Mouse (Mus musculus) layer of hippocampus, postnatal 25 days (tissue): ENCODE results near the gene Selenot. TPM values are rescaled to one million over a fixed set of nuclear protein-coding genes. Genes with fewer than 3 reads are reported as not detected.
"Not testable (repeated sequence)": the region's sequence is repeated elsewhere in the genome, so short reads cannot be mapped to it uniquely, and the experiment has no call there.

Source experiments
- DNase-seq, 2 experiments: peaks; one replicate each; pipeline ENCODE4 v3.0.0; 2022; ENCODE audit warnings: mixed read lengths in 2 of 2, low spot score in 1 of 2; ENCODE audit errors: extremely low spot score in 1 of 2
- total RNA-seq, 2 experiments: library from RNA; stranded (reverse); gene quantifications; 2 replicates each; pipeline ENCODE4 v1.2.3; 2021

Selenot gene
- 100 to 1,000 TPM; 149 to 151 TPM for total RNA-seq

GRCm38 (mm10) chr3:58576137-58577066 lies at the start of gene Selenot:
Selenot (plus strand) TSS chr3:58576636.
- DNase-seq = peak; percentile 97 to 98

- DNase-seq = no peak
These were observed 39.9 kb upstream of the Selenot start for GRCm38 (mm10) chr3:58536573-58536972.

- DNase-seq = no peak
These were observed 24.2 kb upstream of the Selenot start for GRCm38 (mm10) chr3:58552001-58552811.

- no peak for DNase-seq
These were observed 19.8 kb upstream of the Selenot start for GRCm38 (mm10) chr3:58556649-58557048.

GRCm38 (mm10) chr3:58559887-58560286 lies 16.5 kb upstream of the Selenot start:
- no peak for DNase-seq

- DNase-seq = no peak
These were observed 15.0 kb upstream of the Selenot start for GRCm38 (mm10) chr3:58561437-58561836.

- no peak for DNase-seq
These were observed 5.6 kb upstream of the Selenot start for GRCm38 (mm10) chr3:58570821-58571220.

GRCm38 (mm10) chr3:58577067-58577503 lies 649 bp downstream of the Selenot start:
- peak; percentile 51 to 62 for DNase-seq

- DNase-seq = no peak
These were observed 1.1 kb downstream of the Selenot start for GRCm38 (mm10) chr3:58577506-58578050.

- DNase-seq = no peak
These were observed 5.1 kb downstream of the Selenot start for GRCm38 (mm10) chr3:58581530-58581929.

- DNase-seq = no peak
These were observed 5.9 kb downstream of the Selenot start for GRCm38 (mm10) chr3:58582297-58582696.

GRCm38 (mm10) chr3:58582788-58583426 lies 6.5 kb downstream of the Selenot start:
- no peak for DNase-seq

- not testable (repeated sequence) for DNase-seq
These were observed 14.1 kb downstream of the Selenot start for GRCm38 (mm10) chr3:58590544-58590943.

- not testable (repeated sequence) for DNase-seq
These were observed 16.2 kb downstream of the Selenot start for GRCm38 (mm10) chr3:58592666-58593065.

GRCm38 (mm10) chr3:58593623-58594022 lies 17.2 kb downstream of the Selenot start:
- DNase-seq = no peak

GRCm38 (mm10) chr3:58608506-58608905 lies 32.1 kb downstream of the Selenot start:
- DNase-seq = no peak

- DNase-seq = no peak
These were observed 33.5 kb downstream of the Selenot start for GRCm38 (mm10) chr3:58609985-58610384.

- DNase-seq = no peak
These were observed 44.6 kb downstream of the Selenot start for GRCm38 (mm10) chr3:58621066-58621465.

- DNase-seq = no peak
These were observed 46.4 kb downstream of the Selenot start for GRCm38 (mm10) chr3:58622665-58623394.

- DNase-seq = no peak
These were observed 48.5 kb downstream of the Selenot start for GRCm38 (mm10) chr3:58624981-58625380.
